Comparison of ENCODE assay signal across 17 mouse cellular contexts in genomic region chr10:84768766-84769165, GRCm38 (mm10). TPM values are rescaled to one million over a fixed set of nuclear protein-coding genes. Genes with fewer than 3 reads are reported as not detected.
"Had no signal": no experiment of that assay in that cellular context is flagged by ENCODE, and none has a peak within 500 bp of the region (broad histone marks: within the 10 kb centered on the region; RNA-seq: fewer than 3 reads in every experiment).

No protein-coding gene starts in this region.

- H3K27ac ChIP-seq: left cerebral cortex, adult 2 months; limb, embryonic 15.5 days; liver, embryonic 12.5 days; stomach, embryonic 15.5 days had no signal

- H3K9me3 ChIP-seq: limb, embryonic 15.5 days; liver, embryonic 12.5 days; stomach, embryonic 15.5 days had no signal

- DNase-seq: kidney, adult 18-20 months; kidney, postnatal 10 days; lung, embryonic 14.5 days; lung, postnatal 10 days; right cerebral cortex, adult 18-20 months; right cerebral cortex, postnatal 25 days; thymus, postnatal 4 days had no signal

- H3K4me1 ChIP-seq: limb, embryonic 15.5 days; liver, embryonic 12.5 days; stomach, embryonic 15.5 days had no signal

- H3K36me3 ChIP-seq: limb, embryonic 15.5 days; liver, embryonic 12.5 days; stomach, embryonic 15.5 days had no signal

- H3K4me2 ChIP-seq: limb, embryonic 15.5 days; liver, embryonic 12.5 days; lung, embryonic 14.5 days; midbrain, embryonic 11.5 days; stomach, embryonic 15.5 days had no signal

- H3K4me3 ChIP-seq: left cerebral cortex, adult 2 months; limb, embryonic 15.5 days; liver, embryonic 12.5 days; megakaryocyte, embryonic 14.5 days; stomach, embryonic 15.5 days had no signal

- H3K9ac ChIP-seq: limb, embryonic 15.5 days; liver, embryonic 12.5 days; lung, embryonic 14.5 days; stomach, embryonic 15.5 days had no signal

- ATAC-seq: liver, embryonic 12.5 days; midbrain, embryonic 16.5 days had no signal

RNA-seq across cellular contexts. Expression of gene Rfx4, which starts 12.9 kb away (rescaled TPM):
- polyA plus RNA-seq: large intestine, adult 2 months; liver, embryonic 12.5 days; liver, embryonic 16.5 days; lung, embryonic 14.5 days; small intestine, adult 2 months had no signal
